Mouse (Mus musculus) liver, adult 2 months (tissue): ENCODE measurements at regions not wholly inside any gene's neighbourhood (a gene's known extent, or its start where the extent isn't known, plus 50 kb on each side); places are given as distances from the start of the nearest gene placed in this dataset.
A peak's percentile ranks its signal among the peaks of the same experiment; 100 is the strongest.

Source experiments
- DNase-seq: peaks from one replicate; pipeline ENCODE4 v3.0.0-alpha.2; 2011; ENCODE audit warnings: low read depth, low spot score; ENCODE audit errors: extremely low read depth
- H3K27ac ChIP-seq: fragments of 200-500 bp; replicated peaks from 2 replicates; pipeline ENCODE4 v1.5.1; 2012; ENCODE audit warnings: low read depth, mild to moderate bottlenecking, control low read depth, inconsistent platforms, low read length; ENCODE audit not compliant: insufficient read depth
- H3K27me3 ChIP-seq: fragments of 200-500 bp; 2 replicates; pipeline ENCODE4 v1.6.1; 2012; ENCODE audit warnings: mild to moderate bottlenecking, moderate library complexity, low read length, inconsistent platforms; ENCODE audit not compliant: control insufficient read depth, insufficient read depth
- H3K36me3 ChIP-seq: fragments of 200-500 bp; 2 replicates; pipeline ENCODE4 v1.6.1; 2012; ENCODE audit warnings: low read length, inconsistent platforms; ENCODE audit not compliant: control insufficient read depth, insufficient read depth
- H3K4me1 ChIP-seq: fragments of 200-500 bp; 2 replicates; pipeline ENCODE4 v1.6.1; 2011; ENCODE audit warnings: low read length; ENCODE audit not compliant: control insufficient read depth, insufficient read depth
- H3K4me3 ChIP-seq: fragments of 200-500 bp; 2 replicates; pipeline ENCODE4 v1.5.1; 2011; ENCODE audit warnings: low read depth, mild to moderate bottlenecking, control low read depth, low read length, moderate library complexity; ENCODE audit not compliant: insufficient read depth
- H3K79me2 ChIP-seq: fragments of 200-500 bp; 2 replicates; pipeline ENCODE4 v1.6.1; 2012; ENCODE audit warnings: inconsistent platforms, mild to moderate bottlenecking, low read length, moderate library complexity; ENCODE audit not compliant: control insufficient read depth, insufficient read depth
- H3K9ac ChIP-seq: fragments of 200-500 bp; 2 replicates; pipeline ENCODE4 v1.6.1; 2012; ENCODE audit warnings: low read depth, mild to moderate bottlenecking, control low read depth, inconsistent platforms, low read length
- CTCF ChIP-seq: fragments of 200-500 bp; IDR thresholded peaks from 2 replicates; pipeline ENCODE4 v1.5.1; 2011; ENCODE audit warnings: low read depth, low read length, control low read depth
- POLR2A ChIP-seq: fragments of 200-500 bp; IDR thresholded peaks from 2 replicates; pipeline ENCODE4 v1.6.1; 2011; ENCODE audit warnings: low read length, control low read depth; ENCODE audit not compliant: insufficient read depth; ENCODE audit errors: extremely low read depth
- WGBS: fragments of 180-500 bp; shearing (Covaris S2); methylation state at CpG from one replicate; pipeline ENCODE4 v1.1.7; 2018; 5-methylcytosine and 5-hydroxymethylcytosine counted together

DNA sequence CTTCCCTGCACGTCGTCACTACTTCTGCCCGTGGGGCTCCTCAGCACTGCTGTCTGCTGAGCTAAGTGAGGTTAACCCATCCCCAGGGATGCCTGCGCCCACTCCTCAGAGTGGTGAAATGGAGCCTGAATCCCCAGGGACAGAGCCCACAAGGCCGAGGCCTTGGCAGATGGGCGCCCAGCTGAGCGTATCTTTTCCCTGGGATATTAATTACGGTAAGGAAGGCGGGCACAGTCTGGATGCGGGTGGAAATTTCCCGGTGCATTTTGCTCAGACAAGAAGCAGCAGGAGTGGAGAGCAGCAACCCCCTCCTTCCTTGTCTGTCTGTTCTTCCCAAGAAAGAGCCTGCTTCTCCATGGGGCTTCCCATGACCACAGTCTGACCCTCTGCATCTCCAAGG is 408.7 kb downstream of the Ptpru start:
- Histone ChIP-seq H3K4me1 (no peaks in the 10 kb centered on the region), H3K4me3 (no peak overlapping the region), H3K9ac (no peak overlapping the region), H3K27me3 (no peaks in the 10 kb centered on the region), H3K27ac (no peak overlapping the region), H3K36me3 (no peaks in the 10 kb centered on the region), H3K79me2 (no peaks in the 10 kb centered on the region)
- WGBS: 82% methylated on average over 11 of the region's 11 CpGs
- TF ChIP-seq CTCF (no peak), POLR2A (no peak)
- DNase-seq: no peak

DNA sequence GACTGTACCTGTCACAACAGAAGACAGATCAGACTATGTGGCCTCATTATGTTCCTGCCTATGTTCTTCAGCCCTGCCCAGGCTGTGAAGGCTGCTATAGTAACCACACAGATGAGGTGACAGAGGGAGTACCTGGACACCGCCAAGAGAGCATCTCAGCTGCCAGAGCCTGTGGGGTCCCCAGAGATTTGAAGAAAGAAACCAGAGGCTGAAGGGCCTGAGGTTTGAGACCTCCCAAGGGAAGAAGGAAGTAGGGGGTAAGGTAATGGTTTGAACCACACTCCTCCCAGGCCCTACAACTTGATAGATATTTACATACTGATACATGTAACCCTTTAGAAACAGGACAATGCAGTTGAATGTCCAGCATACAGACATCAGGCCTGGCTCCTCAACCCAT is 407.7 kb downstream of the Ptpru start:
- H3K36me3 ChIP-seq: no peaks in the 10 kb centered on the region
- WGBS: 84% methylated on average over 1 of the region's 1 CpGs
- TF ChIP-seq CTCF (no peak), POLR2A (no peak)
- H3K27me3 ChIP-seq: no peaks in the 10 kb centered on the region
- H3K79me2 ChIP-seq: no peaks in the 10 kb centered on the region
- H3K27ac ChIP-seq: no peak overlapping the region
- H3K9ac ChIP-seq: no peak overlapping the region
- no peaks in the 10 kb centered on the region for H3K4me1 ChIP-seq
- DNase-seq: no peak
- no peak overlapping the region for H3K4me3 ChIP-seq

DNA sequence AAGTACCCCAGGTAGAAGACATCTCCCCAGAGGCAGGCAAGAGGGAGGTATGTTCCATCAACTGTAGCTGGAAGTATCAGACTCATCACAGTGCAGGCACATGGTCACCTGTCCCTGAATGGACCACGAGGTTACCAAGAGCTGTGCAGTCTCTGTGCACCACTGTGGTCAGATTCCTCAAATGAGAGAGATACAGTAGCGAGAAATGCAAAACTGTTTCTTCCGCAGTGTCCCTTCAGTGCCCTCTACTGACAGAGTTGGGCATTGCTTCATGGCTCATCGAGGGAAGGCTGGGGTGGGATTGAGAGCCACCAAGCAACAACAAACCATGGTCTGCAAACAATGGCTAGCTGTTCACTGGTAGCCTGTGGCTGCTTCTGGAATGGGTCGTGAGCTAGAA is 406.9 kb downstream of the Ptpru start:
- Histone ChIP-seq H3K27me3 (no peaks in the 10 kb centered on the region), H3K9ac (no peak overlapping the region), H3K27ac (no peak overlapping the region), H3K4me3 (no peak overlapping the region), H3K79me2 (no peaks in the 10 kb centered on the region), H3K36me3 (no peaks in the 10 kb centered on the region), H3K4me1 (no peaks in the 10 kb centered on the region)
- peak; percentile 6 for DNase-seq
- WGBS: 4% methylated on average over 5 of the region's 5 CpGs
- TF ChIP-seq POLR2A (no peak), CTCF (peak; percentile 77)

GRCm38 (mm10) chr4:131432591-131433177 is 405.4 kb downstream of the Ptpru start:
- Histone ChIP-seq H3K4me1 (no peaks in the 10 kb centered on the region), H3K27me3 (no peaks in the 10 kb centered on the region), H3K9ac (no peak overlapping the region), H3K27ac (no peak overlapping the region), H3K4me3 (no peak overlapping the region), H3K79me2 (no peaks in the 10 kb centered on the region), H3K36me3 (no peaks in the 10 kb centered on the region)
- no peak for TF ChIP-seq POLR2A
- TF ChIP-seq CTCF: no peak
- DNase-seq: no peak
- 72% methylated on average over 13 of the region's 13 CpGs for WGBS

- Histone ChIP-seq H3K36me3 (no peaks in the 10 kb centered on the region), H3K27me3 (no peaks in the 10 kb centered on the region), H3K79me2 (no peaks in the 10 kb centered on the region), H3K4me3 (no peak overlapping the region), H3K9ac (no peak overlapping the region), H3K27ac (no peak overlapping the region), H3K4me1 (no peaks in the 10 kb centered on the region)
- TF ChIP-seq POLR2A: no peak
- TF ChIP-seq CTCF: no peak
- 86% methylated on average over 12 of the region's 12 CpGs for WGBS
- no peak for DNase-seq
Measured at GRCm38 (mm10) chr4:131435222-131435621, 402.9 kb downstream of the Ptpru start.

DNA sequence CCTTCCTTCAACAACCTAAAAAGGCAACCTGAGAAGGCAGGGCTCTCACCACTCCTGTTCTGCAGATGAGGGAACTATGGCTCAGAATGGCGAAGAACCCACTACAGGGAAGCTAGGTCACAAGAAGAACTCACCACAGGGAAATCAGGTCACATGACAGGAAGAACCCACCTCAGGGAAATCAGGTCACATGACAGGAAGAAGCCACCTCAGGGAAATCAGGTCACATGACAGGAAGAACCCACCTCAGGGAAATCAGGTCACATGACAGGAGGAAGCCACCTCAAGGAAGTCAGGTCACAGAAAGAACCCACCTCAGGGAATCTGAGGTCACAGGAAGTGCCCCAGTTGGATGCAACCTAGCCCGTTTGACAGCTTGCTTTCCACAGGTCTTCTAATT is 399.7 kb downstream of the Ptpru start:
- H3K9ac ChIP-seq: no peak overlapping the region
- H3K27ac ChIP-seq: no peak overlapping the region
- no peaks in the 10 kb centered on the region for H3K79me2 ChIP-seq
- H3K36me3 ChIP-seq: no peaks in the 10 kb centered on the region
- no peaks in the 10 kb centered on the region for H3K27me3 ChIP-seq
- WGBS: 72% methylated on average over 2 of the region's 2 CpGs
- no peak for DNase-seq
- H3K4me1 ChIP-seq: no peaks in the 10 kb centered on the region
- no peak overlapping the region for H3K4me3 ChIP-seq
- TF ChIP-seq POLR2A: no peak
- no peak for TF ChIP-seq CTCF
